Mouse (Mus musculus) left cerebral cortex, adult 8-10 months (tissue): ENCODE results near the gene Vti1a. TPM values are rescaled to one million over a fixed set of nuclear protein-coding genes. Genes with fewer than 3 reads are reported as not detected.

Source experiments
- DNase-seq, 2 experiments: peaks; one replicate each; pipeline ENCODE4 v3.0.0; 2022; ENCODE audit warnings: low spot score in 2 of 2
- total RNA-seq, 4 experiments: library from RNA; stranded (reverse); gene quantifications; 2 replicates each; pipeline ENCODE4 v1.2.4; 2022

Gene Vti1a
- total RNA-seq, 4 experiments from 2014 or later, result 62.8 to 67.7 (median 64.3) TPM

GRCm38 (mm10) chr19:55556168-55556999 is 240.3 kb downstream of the Vti1a start:
- peak in 1 of 2 experiments; percentile 48 for DNase-seq

- no peak for DNase-seq
Observed at GRCm38 (mm10) chr19:55559331-55559730, 243.2 kb downstream of the Vti1a start.

- DNase-seq, result no peak
Observed at GRCm38 (mm10) chr19:55560088-55560682, 244.1 kb downstream of the Vti1a start.

GRCm38 (mm10) chr19:55561469-55561868 is 245.4 kb downstream of the Vti1a start:
- no peak for DNase-seq

- DNase-seq, result no peak
Observed at GRCm38 (mm10) chr19:55562487-55563147, 246.5 kb downstream of the Vti1a start.

GRCm38 (mm10) chr19:55563148-55563651 is 247.1 kb downstream of the Vti1a start:
- no peak for DNase-seq

DNA sequence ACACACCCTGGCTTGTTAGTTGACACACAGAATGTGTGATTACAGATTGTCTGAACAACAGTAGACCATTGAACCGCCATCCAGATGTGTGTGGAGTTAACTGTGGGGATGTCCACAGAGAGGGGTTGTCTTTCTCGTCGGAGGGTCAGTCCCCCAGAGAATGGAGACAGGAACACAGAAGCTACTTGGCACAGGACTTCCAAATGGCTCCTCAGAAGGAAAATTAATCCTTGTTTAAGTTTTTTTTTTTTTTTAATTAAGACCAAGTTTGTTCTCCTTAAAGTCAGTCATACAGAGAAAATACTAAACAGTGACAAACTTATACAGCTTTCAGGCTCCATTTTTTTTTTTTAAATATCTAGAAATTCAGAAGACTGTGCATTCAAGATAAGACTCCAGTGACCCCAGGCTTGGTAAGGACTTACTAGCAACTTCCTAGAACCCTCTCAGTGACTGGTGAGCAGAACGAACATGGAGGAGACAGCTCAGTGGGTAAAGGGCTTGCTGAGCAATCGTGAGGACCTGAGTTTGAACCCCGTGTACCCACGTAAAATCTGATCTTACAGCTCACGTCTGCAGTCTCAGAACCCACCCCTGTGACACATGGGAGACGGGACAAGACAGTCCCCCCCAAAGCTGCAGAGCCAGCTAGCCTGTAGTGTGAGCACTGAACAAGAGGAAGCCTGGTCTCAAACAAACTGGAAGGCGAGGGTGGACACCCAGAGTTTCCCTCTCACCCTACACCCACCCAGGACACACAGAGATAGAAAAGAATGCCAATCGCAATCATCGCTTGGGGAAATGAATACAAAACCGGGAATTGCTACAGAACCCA is 248.2 kb downstream of the Vti1a start:
- DNase-seq, result no peak

- DNase-seq, result no peak
Observed at GRCm38 (mm10) chr19:55565111-55565510, 249.0 kb downstream of the Vti1a start.

DNA sequence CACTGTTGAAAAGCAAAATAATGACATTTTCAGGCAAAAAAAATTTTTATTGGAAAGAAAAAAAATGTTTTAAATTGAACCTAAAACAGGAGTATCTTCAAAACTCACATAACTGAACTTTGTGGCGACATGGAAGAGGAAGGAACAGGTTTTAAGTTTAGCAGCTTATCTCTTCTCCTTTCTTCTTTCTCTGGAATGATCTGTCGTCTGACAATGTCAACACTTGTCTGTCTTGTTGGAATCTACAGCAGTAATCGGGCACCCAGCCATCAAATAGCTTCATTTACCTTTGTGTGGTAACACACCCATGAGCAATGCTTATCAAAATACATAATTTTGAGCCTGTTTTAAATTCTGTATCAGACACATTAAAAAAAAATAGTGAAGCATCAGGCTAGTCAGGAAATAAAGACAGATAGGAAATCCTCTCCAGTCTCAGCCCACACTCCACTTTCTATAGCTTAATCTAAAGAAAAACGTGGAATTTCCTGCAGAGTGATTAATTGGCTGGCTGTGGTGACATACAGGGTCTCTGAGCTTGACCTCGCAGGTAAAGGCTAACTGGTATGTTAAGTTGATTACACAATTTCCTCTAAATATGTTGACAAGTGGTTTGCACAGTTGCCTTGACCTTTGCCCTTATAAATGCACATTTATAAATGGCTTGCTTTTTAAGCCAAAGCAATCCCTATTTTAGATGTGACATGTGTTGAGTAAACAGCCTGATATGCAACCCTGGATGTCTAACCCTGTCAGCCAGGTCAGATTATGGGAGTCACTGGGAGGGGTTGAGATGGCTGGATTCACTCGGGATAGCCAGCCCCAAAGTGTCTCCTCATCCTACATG is 249.7 kb downstream of the Vti1a start:
- no peak for DNase-seq

DNA sequence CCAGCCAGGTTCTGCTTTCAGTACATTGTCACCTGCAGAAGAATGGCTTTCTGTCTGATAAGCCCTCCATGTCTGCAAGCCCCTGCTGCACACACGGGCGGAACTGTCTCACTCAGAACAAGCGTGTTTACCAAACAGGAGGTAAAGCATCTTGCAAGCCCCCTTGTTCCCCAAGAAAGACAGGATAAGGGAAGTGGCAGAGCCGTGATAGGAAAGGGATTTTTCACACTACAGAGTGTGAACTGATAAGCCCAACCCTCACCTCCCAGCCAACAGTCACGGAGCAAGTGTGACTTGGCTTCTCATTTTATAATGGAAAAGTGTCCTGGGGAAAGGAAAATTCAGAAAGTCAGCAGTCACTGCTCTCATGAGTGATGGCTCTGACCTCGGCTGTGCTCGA is 253.0 kb downstream of the Vti1a start:
- DNase-seq, result no peak

GRCm38 (mm10) chr19:55569894-55570293 is 253.8 kb downstream of the Vti1a start:
- DNase-seq, result no peak

- no peak for DNase-seq
Observed at GRCm38 (mm10) chr19:55570520-55571296, 254.6 kb downstream of the Vti1a start.

DNA sequence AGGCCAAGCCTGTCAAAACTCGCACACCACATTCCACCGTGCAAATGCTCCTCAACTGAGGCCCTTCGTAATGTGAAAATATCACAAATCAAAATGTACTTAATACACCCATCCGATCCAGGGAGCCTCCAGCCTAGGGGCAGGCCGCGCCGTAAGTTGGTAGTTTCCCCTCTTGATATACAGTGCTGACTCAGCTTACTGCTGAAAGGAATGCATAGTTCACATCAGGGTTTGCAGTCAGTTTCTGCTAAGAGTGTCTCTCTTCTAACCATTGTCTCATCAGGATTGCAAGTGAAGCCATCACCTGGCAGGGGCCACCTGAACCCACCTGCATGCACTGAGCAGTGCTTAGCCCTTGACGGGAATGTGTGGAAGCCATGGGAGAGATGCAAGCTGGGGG is 255.4 kb downstream of the Vti1a start:
- DNase-seq, result no peak

- no peak for DNase-seq
Observed at GRCm38 (mm10) chr19:55577306-55578042, 261.4 kb downstream of the Vti1a start.

- DNase-seq, result peak in 1 of 2 experiments; percentile 57
Observed at GRCm38 (mm10) chr19:55578094-55579085, 262.3 kb downstream of the Vti1a start.

DNA sequence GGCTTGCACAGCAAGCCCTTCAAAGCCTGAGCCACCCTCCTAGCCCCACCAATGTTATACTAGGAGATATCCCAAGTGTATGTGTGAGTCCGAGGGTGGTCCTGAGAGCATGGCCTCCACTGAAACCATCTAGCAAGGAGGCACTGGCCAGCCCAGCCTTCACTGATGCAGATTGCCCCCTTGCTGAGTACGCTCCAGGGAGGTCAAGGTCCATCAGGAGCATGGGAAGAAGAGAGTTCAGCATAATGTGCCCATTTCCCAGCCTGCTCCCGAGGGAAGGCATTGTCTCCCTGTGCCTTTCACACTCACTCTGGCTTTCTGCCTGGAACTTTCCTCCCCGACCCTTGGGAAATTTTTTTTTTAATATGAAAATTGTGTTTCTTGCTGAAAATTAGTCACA is 263.2 kb downstream of the Vti1a start:
- no peak for DNase-seq

- no peak for DNase-seq
Observed at GRCm38 (mm10) chr19:55580152-55580551, 264.1 kb downstream of the Vti1a start.

DNA sequence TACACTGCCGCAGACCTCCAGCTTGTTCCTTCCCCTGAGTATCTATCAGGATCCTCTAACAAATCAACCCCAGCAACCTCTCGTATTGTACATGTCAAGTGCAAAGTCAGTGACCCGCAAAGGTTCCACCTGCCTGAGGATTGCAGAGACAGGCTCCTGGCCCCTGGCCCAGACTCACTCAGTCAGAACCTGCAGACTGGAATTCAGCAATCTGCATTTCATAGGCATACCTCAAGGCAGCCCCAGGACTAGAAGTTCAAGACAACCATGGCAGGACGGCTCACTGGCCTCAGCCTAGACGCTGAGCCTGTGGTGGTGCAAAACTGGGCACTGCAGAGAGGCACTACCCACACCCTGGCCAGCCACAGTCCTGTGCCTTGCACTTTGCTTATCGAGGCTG is 264.6 kb downstream of the Vti1a start:
- DNase-seq, result no peak
